Comparison of ENCODE assay signal across 7 mouse cellular contexts in the genomic region with DNA sequence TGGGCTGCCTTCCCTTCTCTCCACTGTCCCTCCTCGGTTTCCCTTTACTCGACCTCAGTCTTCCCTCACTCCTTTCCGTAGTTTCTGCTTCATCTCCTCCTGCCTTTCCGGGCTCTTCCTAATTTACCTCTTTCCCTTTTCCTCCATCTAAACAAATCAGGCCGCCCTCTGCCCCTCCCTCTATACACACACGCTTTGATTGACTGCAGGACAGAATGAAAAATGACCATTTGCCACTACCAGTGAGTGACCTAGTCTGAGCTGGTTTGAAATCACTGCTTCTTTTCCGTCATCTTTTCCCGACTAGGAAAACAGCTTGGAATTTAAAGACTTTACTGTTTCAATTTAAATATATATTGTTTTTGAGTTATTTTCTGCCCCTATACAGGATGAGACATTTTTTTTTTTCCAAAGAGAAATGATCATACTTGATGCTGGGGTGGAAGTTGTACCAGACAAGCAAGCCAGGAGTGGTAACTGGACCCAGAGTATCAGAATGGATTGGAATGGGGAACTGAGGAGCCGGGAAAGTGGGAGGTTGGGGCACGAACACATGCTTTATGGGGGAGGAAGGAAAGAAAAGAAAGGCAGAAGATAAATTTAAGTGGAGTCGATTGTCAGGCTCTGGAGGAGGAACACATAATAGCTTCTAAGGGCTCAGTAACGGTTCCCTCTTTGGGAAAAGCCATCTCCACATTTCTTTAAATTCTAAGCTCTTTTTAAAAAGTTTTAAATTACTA.
DNase-seq lines count a peak whose midpoint lies in the region; ATAC-seq lines count a peak whose summit lies in the region.

No protein-coding gene starts in this region.

- peaks cover 18% of the 10 kb centered on the region for H3K27me3 ChIP-seq in lung, embryonic 16.5 days (ENCODE audit: control insufficient read depth, insufficient read depth, low read depth, low read length)
- H3K27me3 ChIP-seq in forebrain, embryonic 12.5 days, result 0 out of 2 replicates have a peak, but pooled peaks cover 3% of the 10 kb centered on the region
- peaks cover 11% of the 10 kb centered on the region; the same call in 1 of the 2 replicates for H3K27me3 ChIP-seq in limb, embryonic 13.5 days
- H3K27me3 ChIP-seq in stomach, embryonic 14.5 days (ENCODE audit: control insufficient read depth, insufficient read depth, low read length), result no peaks in the 10 kb centered on the region

- H3K4me3 ChIP-seq in lung, embryonic 16.5 days (ENCODE audit: low read length), result peak overlapping the region; percentile 60
- peak overlapping the region; percentile 54 for H3K4me3 ChIP-seq in forebrain, embryonic 12.5 days (replicated peaks)
- H3K4me3 ChIP-seq in limb, embryonic 13.5 days, result peak overlapping the region; percentile 62
- peak overlapping the region; percentile 40 for H3K4me3 ChIP-seq in stomach, embryonic 14.5 days (ENCODE audit: low read depth, low read length)

- H3K9ac ChIP-seq in lung, embryonic 16.5 days (ENCODE audit: low read length), result peak overlapping the region; percentile 56; the same call in 1 of the 2 replicates
- peak overlapping the region; percentile 71 for H3K9ac ChIP-seq in forebrain, embryonic 12.5 days
- peak overlapping the region; percentile 70 for H3K9ac ChIP-seq in limb, embryonic 13.5 days
- peak overlapping the region; percentile 33; the same call in 1 of the 2 replicates for H3K9ac ChIP-seq in stomach, embryonic 14.5 days (replicated peaks; ENCODE audit: low read depth, low read length)

- no peaks in the 10 kb centered on the region for H3K9me3 ChIP-seq in lung, embryonic 16.5 days (ENCODE audit: control insufficient read depth, low read length)
- no peaks in the 10 kb centered on the region for H3K9me3 ChIP-seq in forebrain, embryonic 12.5 days
- H3K9me3 ChIP-seq in limb, embryonic 13.5 days, result no peaks in the 10 kb centered on the region
- no peaks in the 10 kb centered on the region for H3K9me3 ChIP-seq in stomach, embryonic 14.5 days (ENCODE audit: control insufficient read depth, low read depth, low read length)

- H3K4me2 ChIP-seq in lung, embryonic 16.5 days (ENCODE audit: low read depth, low read length), result peak overlapping the region; percentile 92
- peak overlapping the region; percentile 79 for H3K4me2 ChIP-seq in forebrain, embryonic 12.5 days
- peak overlapping the region; percentile 82 for H3K4me2 ChIP-seq in limb, embryonic 13.5 days (replicated peaks)
- peak overlapping the region; percentile 73 for H3K4me2 ChIP-seq in stomach, embryonic 14.5 days (replicated peaks; ENCODE audit: low read depth, low read length)

- H3K36me3 ChIP-seq in lung, embryonic 16.5 days (ENCODE audit: control insufficient read depth, insufficient read depth, low read length), result no peaks in the 10 kb centered on the region
- peaks cover 1% of the 10 kb centered on the region for H3K36me3 ChIP-seq in forebrain, embryonic 12.5 days (replicated peaks)
- no peaks in the 10 kb centered on the region for H3K36me3 ChIP-seq in limb, embryonic 13.5 days
- H3K36me3 ChIP-seq in stomach, embryonic 14.5 days (ENCODE audit: control insufficient read depth, insufficient read depth, low read length), result no peaks in the 10 kb centered on the region

- no peak for ATAC-seq in lung, embryonic 16.5 days (ENCODE audit: low read depth)
- ATAC-seq in forebrain, embryonic 12.5 days (ENCODE audit: low FRiP score), result peak; percentile 56; the same call in 1 of the 2 replicates
- no peak for ATAC-seq in limb, embryonic 13.5 days (ENCODE audit: low FRiP score, low read depth)
- ATAC-seq in stomach, embryonic 14.5 days (ENCODE audit: insufficient number of reproducible peaks, insufficient read depth, low FRiP score, low read depth), result no peak
- no peak for ATAC-seq in CD4-positive, CD25-positive, alpha-beta regulatory T cell, adult 4 months

- peaks cover 4% of the 10 kb centered on the region; the same call in 1 of the 2 replicates for H3K4me1 ChIP-seq in lung, embryonic 16.5 days (replicated peaks; ENCODE audit: control insufficient read depth, insufficient read depth, low read length)
- peaks cover 27% of the 10 kb centered on the region for H3K4me1 ChIP-seq in forebrain, embryonic 12.5 days
- H3K4me1 ChIP-seq in limb, embryonic 13.5 days, result peaks cover 7% of the 10 kb centered on the region
- no peaks in the 10 kb centered on the region for H3K4me1 ChIP-seq in stomach, embryonic 14.5 days (ENCODE audit: control insufficient read depth, insufficient read depth, low read length)

- 22% methylated on average over 12 of the region's 12 CpGs for WGBS in lung, embryonic 16.5 days
- WGBS in forebrain, embryonic 12.5 days, result 25% methylated on average over 12 of the region's 12 CpGs
- 22% methylated on average over 12 of the region's 12 CpGs for WGBS in limb, embryonic 13.5 days
- 20% methylated on average over 12 of the region's 12 CpGs for WGBS in stomach, embryonic 14.5 days

- H3K27ac ChIP-seq in lung, embryonic 16.5 days (ENCODE audit: low read length), result no peak overlapping the region
- peak overlapping the region; percentile 71 for H3K27ac ChIP-seq in forebrain, embryonic 12.5 days
- H3K27ac ChIP-seq in limb, embryonic 13.5 days, result no peak overlapping the region
- H3K27ac ChIP-seq in stomach, embryonic 14.5 days (ENCODE audit: low read length), result no peak overlapping the region

- DNase-seq in lung, postnatal 10 days, result no peak
- no peak for DNase-seq in testis, postnatal 14 days (ENCODE audit: low spot score)
